Mouse (Mus musculus) C2C12 (cell line): ENCODE data around the gene Ube2r2.

ENCODE experiments used
- CEBPB ChIP-seq: IDR thresholded peaks from one replicate; pipeline ENCODE4 v1.6.1; 2011; ENCODE audit warnings: low read depth, mild to moderate bottlenecking, control low read depth, moderate library complexity
- CTCF ChIP-seq: IDR thresholded peaks from one replicate; pipeline ENCODE4 v1.5.1; 2011; ENCODE audit not compliant: control insufficient read depth, insufficient read depth, insufficient read length
- FOSL1 ChIP-seq: IDR thresholded peaks from one replicate; pipeline ENCODE4 v1.8.0; 2011; ENCODE audit warnings: mild to moderate bottlenecking, low read length; ENCODE audit not compliant: poor library complexity, insufficient read depth, severe bottlenecking
- MAX ChIP-seq: IDR thresholded peaks from one replicate; pipeline ENCODE4 v1.6.1; 2011; ENCODE audit warnings: mild to moderate bottlenecking, control low read depth
- MYOD1 ChIP-seq: IDR thresholded peaks from one replicate; pipeline ENCODE4 v1.6.1; 2011; ENCODE audit warnings: low read depth; ENCODE audit not compliant: control insufficient read depth, insufficient read length
- MYOG ChIP-seq: IDR thresholded peaks from one replicate; pipeline ENCODE4 v1.6.1; 2011; ENCODE audit not compliant: control insufficient read depth, insufficient read length; ENCODE audit errors: extremely low read depth
- USF1 ChIP-seq: IDR thresholded peaks from one replicate; pipeline ENCODE4 v1.6.1; 2011; ENCODE audit warnings: low read depth, mild to moderate bottlenecking, control low read depth, moderate library complexity

DNA sequence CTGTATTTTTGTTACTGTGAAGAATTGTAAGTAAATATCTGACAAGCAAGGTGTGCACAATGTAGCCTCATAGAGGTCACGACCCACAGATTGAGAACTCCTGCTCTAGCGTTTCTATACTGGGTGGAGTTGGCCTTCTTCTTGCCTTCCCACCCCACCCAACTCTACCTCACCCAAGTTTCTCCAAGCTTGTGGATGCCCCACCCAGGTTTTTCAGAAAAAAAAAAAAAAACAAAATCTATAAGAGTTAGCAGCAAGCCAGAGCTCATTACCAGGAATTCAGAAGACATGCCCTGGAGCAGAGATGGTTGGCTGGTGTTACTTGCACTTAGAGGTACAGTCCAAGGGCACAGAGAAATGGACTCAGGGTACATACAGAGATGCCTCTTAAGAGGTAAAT is 45.8 kb upstream of the Ube2r2 start:
- TF ChIP-seq MYOG (no peak), MAX (no peak), CTCF (no peak), USF1 (no peak), FOSL1 (no peak), CEBPB (no peak), MYOD1 (no peak)
